Mouse (Mus musculus) limb, embryonic 15.5 days (tissue): ENCODE measurements around the gene Selenof. TPM values are rescaled to one million over a fixed set of nuclear protein-coding genes. Genes with fewer than 3 reads are reported as not detected.
A peak's percentile ranks its signal among the peaks of the same experiment; 100 is the strongest.

ENCODE experiments used
- ATAC-seq: fragments of 200-750 bp; cut with Nextera tagmentation; 2 replicates; pipeline ENCODE4 v1.8.0; 2017; ENCODE audit warnings: low read depth, moderate TSS enrichment; ENCODE audit not compliant: insufficient number of reproducible peaks, low FRiP score, low TSS enrichment
- H3K27ac ChIP-seq: fragments of 300-500 bp; sonication (generic); 2 replicates; pipeline ENCODE4 v1.5.1; 2015; ENCODE audit warnings: moderate library complexity, mild to moderate bottlenecking, inconsistent platforms
- H3K27me3 ChIP-seq: fragments of 300-500 bp; sonication (generic); 2 replicates; pipeline ENCODE4 v1.6.1; 2015; ENCODE audit warnings: inconsistent platforms
- H3K36me3 ChIP-seq: fragments of 300-500 bp; sonication (generic); 2 replicates; pipeline ENCODE4 v1.6.1; 2015; ENCODE audit warnings: inconsistent platforms
- H3K4me1 ChIP-seq: fragments of 300-500 bp; sonication (generic); 2 replicates; pipeline ENCODE4 v1.6.1; 2015; ENCODE audit warnings: inconsistent platforms
- H3K4me2 ChIP-seq: fragments of 300-500 bp; sonication (generic); 2 replicates; pipeline ENCODE4 v1.6.1; 2015; ENCODE audit warnings: mild to moderate bottlenecking, inconsistent platforms
- H3K4me3 ChIP-seq: fragments of 300-500 bp; sonication (generic); 2 replicates; pipeline ENCODE4 v1.5.1; 2015; ENCODE audit warnings: mild to moderate bottlenecking, inconsistent platforms
- H3K9ac ChIP-seq: fragments of 300-500 bp; sonication (generic); 2 replicates; pipeline ENCODE4 v1.6.1; 2015; ENCODE audit warnings: inconsistent platforms
- H3K9me3 ChIP-seq: fragments of 300-500 bp; sonication (generic); 2 replicates; pipeline ENCODE4 v1.6.1; 2016; ENCODE audit warnings: inconsistent platforms
- WGBS: fragments of 180-500 bp; shearing (Covaris S2); methylation state at CpG from one replicate; pipeline ENCODE4 v1.1.7; 2015; 5-methylcytosine and 5-hydroxymethylcytosine counted together
- polyA plus RNA-seq: library from polyadenylated mRNA; unstranded; fragments of >200 nt; fragmentation: Nextera tagmentation; extraction: Ambion mirVana; gene quantifications from 2 replicates; pipeline ENCODE4 v1.2.1, GENCODE M21; 2015

Selenof gene
- polyA plus RNA-seq, 1 experiment from 2014 or later = 689 TPM

- no peaks in the 10 kb centered on the region for H3K27me3 ChIP-seq
- no peak for ATAC-seq
Observed at GRCm38 (mm10) chr3:144628005-144628914, 58.2 kb downstream of the Selenof start.

GRCm38 (mm10) chr3:144628915-144629230 is 58.8 kb downstream of the Selenof start:
- 87% methylated on average over 3 of the region's 3 CpGs for WGBS
- H3K4me1 ChIP-seq = no peaks in the 10 kb centered on the region
- ATAC-seq = no peak

More at GRCm38 (mm10) chr3:144628005-144628914, 58.2 kb downstream of the Selenof start:
- WGBS = 59% methylated on average over 11 of the region's 11 CpGs
- Histone ChIP-seq H3K27ac (no peak overlapping the region), H3K4me3 (no peak overlapping the region), H3K9ac (no peak overlapping the region), H3K4me1 (no peaks in the 10 kb centered on the region), H3K9me3 (no peaks in the 10 kb centered on the region), H3K36me3 (no peaks in the 10 kb centered on the region), H3K4me2 (no peak overlapping the region)

GRCm38 (mm10) chr3:144635236-144635635 is 65.1 kb downstream of the Selenof start:
- no peaks in the 10 kb centered on the region for H3K36me3 ChIP-seq
- 79% methylated on average over 5 of the region's 5 CpGs for whole genome bisulfite sequencing
- H3K4me2 ChIP-seq = no peak overlapping the region
- no peak overlapping the region for H3K27ac ChIP-seq
- ATAC-seq = no peak
- no peak overlapping the region for H3K4me3 ChIP-seq
- H3K4me1 ChIP-seq = no peaks in the 10 kb centered on the region
- no peaks in the 10 kb centered on the region for H3K27me3 ChIP-seq
- H3K9me3 ChIP-seq = no peaks in the 10 kb centered on the region
- no peak overlapping the region for H3K9ac ChIP-seq

More at GRCm38 (mm10) chr3:144628915-144629230, 58.8 kb downstream of the Selenof start:
- Histone ChIP-seq H3K4me3 (no peak overlapping the region), H3K27me3 (no peaks in the 10 kb centered on the region), H3K4me2 (no peak overlapping the region), H3K9me3 (no peaks in the 10 kb centered on the region), H3K9ac (no peak overlapping the region), H3K27ac (no peak overlapping the region), H3K36me3 (no peaks in the 10 kb centered on the region)

- no peak for ATAC-seq
- 76% methylated on average over 4 of the region's 4 CpGs for WGBS
Observed at GRCm38 (mm10) chr3:144638110-144638509, 68.0 kb downstream of the Selenof start.

GRCm38 (mm10) chr3:144639387-144639786 is 69.3 kb downstream of the Selenof start:
- 61% methylated on average over 3 of the region's 3 CpGs for WGBS
- ATAC-seq = no peak
- Histone ChIP-seq H3K27ac (no peak overlapping the region), H3K36me3 (no peaks in the 10 kb centered on the region), H3K4me3 (no peak overlapping the region), H3K4me2 (no peak overlapping the region), H3K9ac (no peak overlapping the region), H3K9me3 (no peaks in the 10 kb centered on the region), H3K4me1 (peaks cover 9% of the 10 kb centered on the region), H3K27me3 (no peaks in the 10 kb centered on the region)

More at GRCm38 (mm10) chr3:144638110-144638509, 68.0 kb downstream of the Selenof start:
- no peaks in the 10 kb centered on the region for H3K27me3 ChIP-seq
- no peak overlapping the region for H3K4me3 ChIP-seq
- no peak overlapping the region for H3K9ac ChIP-seq
- H3K4me2 ChIP-seq = no peak overlapping the region
- peaks cover 2% of the 10 kb centered on the region; the same call in 1 of the 2 replicates for H3K4me1 ChIP-seq
- no peaks in the 10 kb centered on the region for H3K36me3 ChIP-seq
- H3K9me3 ChIP-seq = no peaks in the 10 kb centered on the region
- no peak overlapping the region for H3K27ac ChIP-seq

- ATAC-seq = no peak
- no peak overlapping the region for H3K4me2 ChIP-seq
Observed at GRCm38 (mm10) chr3:144640033-144640432, 69.9 kb downstream of the Selenof start.

GRCm38 (mm10) chr3:144642141-144642540 is 72.0 kb downstream of the Selenof start:
- Histone ChIP-seq H3K9me3 (no peaks in the 10 kb centered on the region), H3K27ac (no peak overlapping the region), H3K9ac (no peak overlapping the region), H3K27me3 (no peaks in the 10 kb centered on the region), H3K4me3 (no peak overlapping the region), H3K36me3 (no peaks in the 10 kb centered on the region), H3K4me1 (peaks cover 9% of the 10 kb centered on the region), H3K4me2 (no peak overlapping the region)
- 88% methylated on average over 4 of the region's 4 CpGs for WGBS
- ATAC-seq = no peak

More at GRCm38 (mm10) chr3:144640033-144640432, 69.9 kb downstream of the Selenof start:
- no peaks in the 10 kb centered on the region for H3K27me3 ChIP-seq
- H3K9me3 ChIP-seq = no peaks in the 10 kb centered on the region
- H3K27ac ChIP-seq = no peak overlapping the region
- H3K4me1 ChIP-seq = peaks cover 9% of the 10 kb centered on the region
- H3K9ac ChIP-seq = no peak overlapping the region
- H3K4me3 ChIP-seq = no peak overlapping the region
- no peaks in the 10 kb centered on the region for H3K36me3 ChIP-seq

GRCm38 (mm10) chr3:144643301-144643871 is 73.3 kb downstream of the Selenof start:
- H3K9ac ChIP-seq = no peak overlapping the region
- no peaks in the 10 kb centered on the region for H3K9me3 ChIP-seq
- H3K27ac ChIP-seq = peak overlapping the region; percentile 57
- peaks cover 9% of the 10 kb centered on the region for H3K4me1 ChIP-seq
- ATAC-seq = peak; percentile 90
- no peak overlapping the region for H3K4me2 ChIP-seq
- H3K27me3 ChIP-seq = no peaks in the 10 kb centered on the region
- no peak overlapping the region for H3K4me3 ChIP-seq
- WGBS = 3% methylated on average over 2 of the region's 2 CpGs
- no peaks in the 10 kb centered on the region for H3K36me3 ChIP-seq

GRCm38 (mm10) chr3:144644202-144644601 is 74.1 kb downstream of the Selenof start:
- Histone ChIP-seq H3K27me3 (no peaks in the 10 kb centered on the region), H3K9ac (no peak overlapping the region), H3K36me3 (no peaks in the 10 kb centered on the region), H3K9me3 (no peaks in the 10 kb centered on the region), H3K4me1 (peaks cover 9% of the 10 kb centered on the region), H3K4me2 (no peak overlapping the region), H3K4me3 (no peak overlapping the region), H3K27ac (no peak overlapping the region)
- 33% methylated on average over 5 of the region's 5 CpGs for WGBS
- ATAC-seq = no peak

Other genes with a start within 250 kb of the Selenof start
- 10.1 and 13.5 TPM in 2 replicates for gene Hs2st1, start 123 bp upstream of the Selenof start, polyA plus RNA-seq
- gene Sh3glb1, start 150.0 kb downstream of the Selenof start, polyA plus RNA-seq = 121 and 135 TPM in 2 replicates
- gene Clca3a1, start 190.7 kb downstream of the Selenof start, polyA plus RNA-seq = 0.94 and 0.97 TPM in 2 replicates
- gene Clca3a2, start 249.2 kb downstream of the Selenof start, polyA plus RNA-seq = 0.45 and 0.55 TPM in 2 replicates